Mouse (Mus musculus): Measurements from ENCODE around the gene Gc. TPM values are rescaled to one million over a fixed set of nuclear protein-coding genes. Genes with fewer than 3 reads are reported as not detected.

Gene Gc
- total RNA-seq (2017), result not detected in 2 replicates

GRCm38 (mm10) chr5:89457554-89458062 lies at the start of gene Gc:
TSS of gene Gc (minus strand) at chr5:89457898.
- ATAC-seq (replicated peaks in 1 of 2; ENCODE audit: insufficient read depth in 1 of 2, low FRiP score in 2 of 2, low TSS enrichment in 1 of 2, low read depth in 1 of 2, poor library complexity in 2 of 2, severe bottlenecking in 2 of 2), result no peak

- ATAC-seq (replicated peaks in 1 of 2; ENCODE audit: insufficient read depth in 1 of 2, low FRiP score in 2 of 2, low TSS enrichment in 1 of 2, low read depth in 1 of 2, poor library complexity in 2 of 2, severe bottlenecking in 2 of 2), result no peak
Observed at GRCm38 (mm10) chr5:89500182-89500581, 42.5 kb upstream of the Gc start.

DNA sequence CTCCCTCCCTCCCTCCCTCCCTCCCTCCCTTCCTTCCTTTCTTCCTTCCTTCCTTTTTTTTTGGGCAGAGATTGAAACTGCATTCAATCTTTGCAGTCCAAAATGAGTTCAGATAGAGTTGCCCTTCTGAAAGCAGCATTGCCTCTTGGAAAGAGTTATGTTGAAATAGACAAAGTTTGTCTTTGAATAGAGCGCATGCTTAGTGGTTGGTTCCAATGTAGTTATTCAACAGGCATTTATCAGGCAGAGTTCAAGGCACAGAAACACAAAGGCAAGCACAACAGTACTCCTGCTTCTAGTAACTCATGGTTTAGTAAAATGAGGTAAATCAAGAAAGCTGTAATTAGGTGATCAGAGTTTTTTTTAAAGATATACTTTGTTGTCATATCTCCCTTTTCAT lies 34.9 kb upstream of the Gc start:
- no peak for ATAC-seq (replicated peaks in 1 of 2; ENCODE audit: insufficient read depth in 1 of 2, low FRiP score in 2 of 2, low TSS enrichment in 1 of 2, low read depth in 1 of 2, poor library complexity in 2 of 2, severe bottlenecking in 2 of 2)

DNA sequence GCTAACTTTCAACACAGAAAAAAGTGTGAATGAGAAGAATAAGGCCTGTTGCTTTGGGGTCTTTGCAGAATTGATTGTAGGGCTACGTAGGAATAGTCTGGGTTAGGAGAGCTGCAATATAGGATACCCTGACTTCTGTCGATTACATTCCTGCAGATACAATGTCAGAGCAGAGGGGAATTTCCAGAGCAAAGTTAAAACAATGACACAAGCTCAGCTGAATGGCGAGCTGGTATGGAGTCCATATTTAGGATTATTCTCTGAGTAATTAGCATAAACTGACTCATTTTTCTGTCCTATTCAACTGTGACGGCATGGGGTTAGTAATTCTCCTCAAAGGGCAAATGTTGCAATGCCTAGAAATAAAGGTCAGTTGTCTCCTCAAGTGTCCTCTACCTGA lies 12.8 kb upstream of the Gc start:
- ATAC-seq (replicated peaks in 1 of 2; ENCODE audit: insufficient read depth in 1 of 2, low FRiP score in 2 of 2, low TSS enrichment in 1 of 2, low read depth in 1 of 2, poor library complexity in 2 of 2, severe bottlenecking in 2 of 2), result no peak

DNA sequence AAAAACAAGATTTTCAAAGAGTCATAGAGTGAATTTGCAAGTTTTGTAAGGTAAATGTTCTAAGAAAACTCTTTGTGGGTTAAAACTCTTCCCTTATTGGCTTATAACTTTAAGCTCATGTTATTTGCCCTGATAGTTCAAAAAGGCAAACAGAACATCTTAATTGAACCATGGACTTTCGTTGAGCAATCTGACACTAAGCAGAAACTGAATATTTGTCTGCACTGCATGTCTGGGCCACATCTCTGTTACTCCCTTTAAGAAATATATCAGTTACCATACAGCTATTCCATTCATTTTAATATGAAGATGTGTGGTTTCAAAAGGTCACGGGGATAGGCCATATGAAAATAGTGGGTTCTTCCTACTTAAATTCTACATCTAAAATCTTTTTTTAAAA lies 10.2 kb upstream of the Gc start:
- ATAC-seq (replicated peaks in 1 of 2; ENCODE audit: insufficient read depth in 1 of 2, low FRiP score in 2 of 2, low TSS enrichment in 1 of 2, low read depth in 1 of 2, poor library complexity in 2 of 2, severe bottlenecking in 2 of 2), result no peak

- ATAC-seq (replicated peaks in 1 of 2; ENCODE audit: insufficient read depth in 1 of 2, low FRiP score in 2 of 2, low TSS enrichment in 1 of 2, low read depth in 1 of 2, poor library complexity in 2 of 2, severe bottlenecking in 2 of 2), result no peak
Observed at GRCm38 (mm10) chr5:89467045-89467444, 9.3 kb upstream of the Gc start.

DNA sequence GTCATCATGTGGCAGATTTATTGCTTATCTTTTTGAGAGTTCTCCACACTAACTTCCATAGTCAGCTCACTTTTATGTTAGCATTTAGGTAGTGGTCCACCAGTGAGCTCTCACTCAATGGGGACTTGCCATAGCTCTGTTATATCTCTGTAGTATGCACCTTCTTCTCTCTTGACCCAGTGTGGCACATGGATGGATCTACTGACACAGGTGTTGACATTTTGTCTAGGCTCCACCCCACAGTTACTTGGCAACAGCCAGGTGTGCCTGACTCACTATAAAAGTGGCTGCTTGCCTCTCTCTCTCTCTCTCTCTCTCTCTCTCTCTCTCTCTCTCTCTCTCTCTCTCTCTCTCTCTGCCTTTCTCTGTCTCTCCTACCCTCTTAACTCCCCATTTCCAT lies 8.6 kb upstream of the Gc start:
- no peak for ATAC-seq (replicated peaks in 1 of 2; ENCODE audit: insufficient read depth in 1 of 2, low FRiP score in 2 of 2, low TSS enrichment in 1 of 2, low read depth in 1 of 2, poor library complexity in 2 of 2, severe bottlenecking in 2 of 2)

DNA sequence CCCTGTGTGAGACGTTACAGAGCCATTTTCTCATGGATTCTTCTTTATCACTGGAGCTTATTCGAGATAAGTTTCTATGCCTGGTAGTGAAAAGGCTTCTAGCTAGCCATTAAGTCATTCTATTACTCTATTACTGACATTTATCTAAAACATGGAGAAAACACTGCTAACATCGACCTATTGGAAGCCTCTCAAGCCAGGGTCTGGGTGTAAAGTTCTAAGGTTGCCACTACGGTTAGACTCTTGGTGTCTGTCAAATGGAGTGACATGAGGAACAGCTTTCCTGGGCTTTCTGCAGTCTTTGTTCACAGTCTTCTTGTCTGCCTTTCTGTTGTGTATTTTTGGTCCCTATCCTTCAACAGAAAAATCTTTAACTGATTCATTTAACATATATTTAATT lies 4.1 kb upstream of the Gc start:
- ATAC-seq (replicated peaks in 1 of 2; ENCODE audit: insufficient read depth in 1 of 2, low FRiP score in 2 of 2, low TSS enrichment in 1 of 2, low read depth in 1 of 2, poor library complexity in 2 of 2, severe bottlenecking in 2 of 2), result no peak

- ATAC-seq (replicated peaks in 1 of 2; ENCODE audit: insufficient read depth in 1 of 2, low FRiP score in 2 of 2, low TSS enrichment in 1 of 2, low read depth in 1 of 2, poor library complexity in 2 of 2, severe bottlenecking in 2 of 2), result no peak
Observed at GRCm38 (mm10) chr5:89459591-89459990, 1.9 kb upstream of the Gc start.

- ATAC-seq (replicated peaks in 1 of 2; ENCODE audit: insufficient read depth in 1 of 2, low FRiP score in 2 of 2, low TSS enrichment in 1 of 2, low read depth in 1 of 2, poor library complexity in 2 of 2, severe bottlenecking in 2 of 2), result no peak
Observed at GRCm38 (mm10) chr5:89458987-89459386, 1.3 kb upstream of the Gc start.

- peak; percentile 76 for ATAC-seq (replicated peaks in 1 of 2; ENCODE audit: insufficient read depth in 1 of 2, low FRiP score in 2 of 2, low TSS enrichment in 1 of 2, low read depth in 1 of 2, poor library complexity in 2 of 2, severe bottlenecking in 2 of 2)
Observed at GRCm38 (mm10) chr5:89455526-89455925, 2.2 kb downstream of the Gc start.

DNA sequence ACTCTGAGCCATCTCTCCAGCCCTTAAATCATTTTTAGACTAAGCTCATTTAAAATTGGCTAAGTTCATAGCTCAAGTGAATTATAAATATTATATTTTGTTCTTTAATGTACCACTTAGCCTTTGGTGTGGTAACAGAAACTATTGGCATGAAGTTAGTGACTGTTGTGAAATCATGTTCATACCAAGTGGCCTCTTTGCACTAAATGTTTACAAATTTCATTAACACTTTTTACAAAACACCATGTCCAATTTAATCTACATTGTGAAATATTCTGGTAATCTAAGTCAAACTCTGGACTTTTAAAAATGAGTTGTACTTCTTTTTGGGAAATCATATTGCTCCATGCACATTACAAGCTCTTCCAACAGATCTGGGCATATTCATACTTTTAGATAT lies 6.9 kb downstream of the Gc start:
- no peak for ATAC-seq (replicated peaks in 1 of 2; ENCODE audit: insufficient read depth in 1 of 2, low FRiP score in 2 of 2, low TSS enrichment in 1 of 2, low read depth in 1 of 2, poor library complexity in 2 of 2, severe bottlenecking in 2 of 2)

DNA sequence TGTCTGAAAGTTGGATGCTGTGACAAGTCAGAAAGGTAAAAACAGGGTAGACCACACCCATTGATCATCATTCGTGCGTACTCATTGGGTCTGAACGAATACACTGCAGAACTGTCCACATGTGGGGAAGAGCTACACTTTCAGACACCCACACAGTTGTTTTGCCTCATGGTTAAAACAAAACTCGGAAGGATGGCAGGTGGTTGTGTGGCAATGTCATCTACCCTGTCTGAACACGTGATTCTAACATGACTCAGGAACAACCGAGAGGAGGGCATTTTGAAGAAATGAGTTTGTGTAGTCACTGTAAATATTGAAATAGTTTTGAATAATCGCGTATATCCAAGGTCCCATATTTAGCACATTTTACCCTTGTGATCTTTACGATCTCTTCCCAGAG lies 8.4 kb downstream of the Gc start:
- no peak for ATAC-seq (replicated peaks in 1 of 2; ENCODE audit: insufficient read depth in 1 of 2, low FRiP score in 2 of 2, low TSS enrichment in 1 of 2, low read depth in 1 of 2, poor library complexity in 2 of 2, severe bottlenecking in 2 of 2)

GRCm38 (mm10) chr5:89447978-89448377 lies 9.7 kb downstream of the Gc start:
- ATAC-seq (replicated peaks in 1 of 2; ENCODE audit: insufficient read depth in 1 of 2, low FRiP score in 2 of 2, low TSS enrichment in 1 of 2, low read depth in 1 of 2, poor library complexity in 2 of 2, severe bottlenecking in 2 of 2), result no peak

- ATAC-seq (replicated peaks in 1 of 2; ENCODE audit: insufficient read depth in 1 of 2, low FRiP score in 2 of 2, low TSS enrichment in 1 of 2, low read depth in 1 of 2, poor library complexity in 2 of 2, severe bottlenecking in 2 of 2), result no peak
Observed at GRCm38 (mm10) chr5:89444360-89444759, 13.3 kb downstream of the Gc start.

DNA sequence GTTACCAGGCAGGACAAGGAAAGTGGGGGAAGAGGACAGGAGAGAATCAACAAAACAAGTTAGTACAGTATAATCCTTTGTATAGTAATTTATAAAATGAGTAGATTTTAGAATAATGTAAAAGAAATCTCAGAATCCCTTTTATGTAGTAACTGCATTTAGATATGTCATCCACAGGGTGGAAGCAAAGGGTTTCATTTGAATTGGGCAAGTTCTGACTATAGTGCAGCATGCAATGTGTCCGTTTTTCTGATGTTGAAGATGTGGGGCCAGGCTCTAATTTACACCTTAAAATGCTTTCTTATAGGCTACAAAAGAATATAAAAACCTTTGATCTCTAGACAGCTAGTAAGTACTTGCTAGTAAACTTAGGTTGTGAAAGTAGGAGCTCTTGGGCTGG lies 46.2 kb downstream of the Gc start:
- ATAC-seq (replicated peaks in 1 of 2; ENCODE audit: insufficient read depth in 1 of 2, low FRiP score in 2 of 2, low TSS enrichment in 1 of 2, low read depth in 1 of 2, poor library complexity in 2 of 2, severe bottlenecking in 2 of 2), result no peak

- ATAC-seq (replicated peaks in 1 of 2; ENCODE audit: insufficient read depth in 1 of 2, low FRiP score in 2 of 2, low TSS enrichment in 1 of 2, low read depth in 1 of 2, poor library complexity in 2 of 2, severe bottlenecking in 2 of 2), result no peak
Observed at GRCm38 (mm10) chr5:89407376-89408082, 50.2 kb downstream of the Gc start.

- ATAC-seq (replicated peaks in 1 of 2; ENCODE audit: insufficient read depth in 1 of 2, low FRiP score in 2 of 2, low TSS enrichment in 1 of 2, low read depth in 1 of 2, poor library complexity in 2 of 2, severe bottlenecking in 2 of 2), result no peak
Observed at GRCm38 (mm10) chr5:89405132-89405531, 52.6 kb downstream of the Gc start.

- no peak for ATAC-seq (replicated peaks in 1 of 2; ENCODE audit: insufficient read depth in 1 of 2, low FRiP score in 2 of 2, low TSS enrichment in 1 of 2, low read depth in 1 of 2, poor library complexity in 2 of 2, severe bottlenecking in 2 of 2)
Observed at GRCm38 (mm10) chr5:89390405-89390804, 67.3 kb downstream of the Gc start.
